Mouse (Mus musculus) kidney, adult 18-20 months (tissue): ENCODE results near the gene Rufy3.
"Not testable (repeated sequence)": the region's sequence is repeated elsewhere in the genome, so short reads cannot be mapped to it uniquely, and the experiment has no call there.

Experiments used
- DNase-seq: peaks from one replicate; pipeline ENCODE4 v3.0.0; 2021

The Rufy3 gene

GRCm38 (mm10) chr5:88564501-88565147, at the start of gene Rufy3:
Rufy3 (plus strand) TSS chr5:88565040.
- DNase-seq, result peak; percentile 93

- no peak for DNase-seq
Measured at GRCm38 (mm10) chr5:88519232-88519631, 45.6 kb upstream of the Rufy3 start.

GRCm38 (mm10) chr5:88527657-88528056, 37.2 kb upstream of the Rufy3 start, which contains the start of gene Jchain:
Jchain (minus strand) TSS chr5:88527891.
- no peak for DNase-seq

GRCm38 (mm10) chr5:88530908-88531307, 33.9 kb upstream of the Rufy3 start:
- DNase-seq, result no peak

GRCm38 (mm10) chr5:88534697-88535096, 30.1 kb upstream of the Rufy3 start:
- no peak for DNase-seq

GRCm38 (mm10) chr5:88540845-88541244, 24.0 kb upstream of the Rufy3 start:
- no peak for DNase-seq

- peak; percentile 25 for DNase-seq
Measured at GRCm38 (mm10) chr5:88542651-88543282, 22.1 kb upstream of the Rufy3 start.

GRCm38 (mm10) chr5:88544411-88544810, 20.4 kb upstream of the Rufy3 start:
- not testable (repeated sequence) for DNase-seq

GRCm38 (mm10) chr5:88545536-88545935, 19.3 kb upstream of the Rufy3 start:
- no peak for DNase-seq

- DNase-seq, result no peak
Measured at GRCm38 (mm10) chr5:88553271-88554085, 11.4 kb upstream of the Rufy3 start.

GRCm38 (mm10) chr5:88554086-88554886, 10.6 kb upstream of the Rufy3 start, which contains the start of gene Utp3:
Utp3 (plus strand) TSS chr5:88554462.
- DNase-seq, result peak; percentile 94

GRCm38 (mm10) chr5:88558991-88559390, 5.8 kb upstream of the Rufy3 start:
- no peak for DNase-seq

GRCm38 (mm10) chr5:88561080-88561814, 3.6 kb upstream of the Rufy3 start:
- no peak for DNase-seq

- DNase-seq, result no peak
Measured at GRCm38 (mm10) chr5:88562863-88563780, 1.7 kb upstream of the Rufy3 start.

GRCm38 (mm10) chr5:88565148-88566033, 551 bp downstream of the Rufy3 start:
- DNase-seq, result peak; percentile 79

GRCm38 (mm10) chr5:88566034-88566841, 1.4 kb downstream of the Rufy3 start:
- DNase-seq, result peak; percentile 28

- DNase-seq, result peak; percentile 47
Measured at GRCm38 (mm10) chr5:88569541-88569940, 4.7 kb downstream of the Rufy3 start.

- DNase-seq, result no peak
Measured at GRCm38 (mm10) chr5:88574829-88575228, 10.0 kb downstream of the Rufy3 start.
